Mouse (Mus musculus) cerebellum, adult 2 months (tissue): ENCODE data around the gene Cirbp.

Experiments used
- CTCF ChIP-seq: fragments of 200-500 bp; IDR thresholded peaks from 2 replicates; pipeline ENCODE4 v1.5.1; 2011; ENCODE audit warnings: low read depth, mild to moderate bottlenecking, control low read depth, low read length, moderate library complexity, borderline replicate concordance; ENCODE audit not compliant: insufficient read depth
- POLR2A ChIP-seq: fragments of 200-500 bp; IDR thresholded peaks from 2 replicates; pipeline ENCODE4 v1.6.1; 2011; ENCODE audit warnings: low read length, control low read depth, borderline replicate concordance; ENCODE audit not compliant: insufficient read depth

GRCm38 (mm10) chr10:80207201-80207600 lies 41.4 kb downstream of the Cirbp start:
- no peak for TF ChIP-seq POLR2A
- no peak for TF ChIP-seq CTCF
